Mouse (Mus musculus): ENCODE data around the gene Myrip. TPM values are rescaled to one million over a fixed set of nuclear protein-coding genes. Genes with fewer than 3 reads are reported as not detected.
"Not testable (repeated sequence)": the region's sequence is repeated elsewhere in the genome, so short reads cannot be mapped to it uniquely, and the experiment has no call there.

Myrip gene
- total and polyA plus RNA-seq, 3 experiments = 0.05 TPM; not detected in 2

DNA sequence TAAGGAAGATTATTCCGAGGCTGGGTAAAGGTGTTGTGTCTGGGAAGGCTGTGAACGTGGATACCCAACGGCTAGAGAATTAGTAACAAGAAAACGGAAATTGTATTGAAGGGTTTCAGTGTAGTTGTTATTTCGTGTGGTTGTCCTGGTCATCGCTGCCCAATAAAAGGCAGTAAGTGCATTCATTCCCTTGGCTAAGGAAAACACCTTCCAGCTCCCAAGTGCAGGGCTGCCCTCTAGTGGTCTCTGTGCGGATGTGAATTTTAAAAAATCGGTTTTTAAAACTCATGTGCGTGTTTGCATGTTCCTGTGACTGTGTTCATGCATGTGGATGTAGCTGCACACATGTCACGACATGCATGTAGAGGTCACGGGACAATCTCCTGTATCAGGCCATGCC lies 76.4 kb downstream of the Myrip start:
- H3K4me1 ChIP-seq (ENCODE audit: insufficient read depth, low read depth, low read length) = no peaks in the 10 kb centered on the region
- ATAC-seq (ENCODE audit: extremely low read depth, insufficient number of reproducible peaks, low FRiP score, poor library complexity, severe bottlenecking) = no peak

DNA sequence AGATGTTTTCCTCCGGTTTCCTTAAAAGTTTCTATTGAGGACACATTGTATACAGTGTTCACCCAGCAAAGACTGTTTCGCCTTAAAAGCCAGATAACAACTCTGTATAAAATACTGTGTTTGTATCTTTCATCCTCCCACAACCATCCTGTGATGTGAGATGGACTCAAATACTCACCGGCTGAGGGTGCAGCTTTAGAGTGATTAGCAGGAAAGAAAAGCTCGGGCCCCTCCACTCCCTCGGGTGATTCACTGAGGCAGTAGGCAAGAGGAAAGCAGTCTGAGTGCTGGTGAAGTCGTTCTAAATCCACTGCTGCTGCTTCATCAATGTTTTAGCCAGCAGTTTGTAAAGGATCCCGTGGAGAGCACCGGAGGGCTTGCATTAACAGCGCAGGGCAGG lies 93.9 kb downstream of the Myrip start:
- no peak for TF ChIP-seq GATA1 (IDR thresholded peaks at IDR 0.05; ENCODE audit: borderline replicate concordance, low read length)
- no peak for TF ChIP-seq GATA2 (IDR thresholded peaks at IDR 0.05; ENCODE audit: borderline replicate concordance, low read depth, low read length)
- no peak for TF ChIP-seq POLR2AphosphoS5 (IDR thresholded peaks at IDR 0.05; ENCODE audit: insufficient replicate concordance, low read depth, low read length)
- TF ChIP-seq TAL1 (conservative IDR thresholded peaks at IDR 0.05; ENCODE audit: low read depth, low read length) = no peak
- no peak for TF ChIP-seq CTCF (IDR thresholded peaks at IDR 0.05; ENCODE audit: low read depth, low read length)
- no peaks in the 10 kb centered on the region for H3K9me3 ChIP-seq (replicated peaks)
- ATAC-seq (ENCODE audit: extremely low read depth, insufficient number of reproducible peaks, low FRiP score, poor library complexity, severe bottlenecking) (no peak), DNase-seq (ENCODE audit: low spot score) (no peak)
- H3K36me3 ChIP-seq (replicated peaks) = no peaks in the 10 kb centered on the region
- no peaks in the 10 kb centered on the region for H3K4me1 ChIP-seq (ENCODE audit: insufficient read depth, low read depth, low read length)
- H3K27me3 ChIP-seq (ENCODE audit: insufficient read depth, low read length) = peaks cover 3% of the 10 kb centered on the region; the same call in 1 of the 2 replicates
- H3K4me3 ChIP-seq (ENCODE audit: low read depth, low read length) = no peak overlapping the region

More for the DNA sequence above, 76.4 kb downstream of the Myrip start:
- TF ChIP-seq TAL1 (conservative IDR thresholded peaks at IDR 0.05; ENCODE audit: low read depth, low read length) = no peak
- TF ChIP-seq POLR2AphosphoS5 (IDR thresholded peaks at IDR 0.05; ENCODE audit: insufficient replicate concordance, low read depth, low read length) = no peak
- TF ChIP-seq GATA1 (IDR thresholded peaks at IDR 0.05; ENCODE audit: borderline replicate concordance, low read length) = no peak
- no peak for TF ChIP-seq GATA2 (IDR thresholded peaks at IDR 0.05; ENCODE audit: borderline replicate concordance, low read depth, low read length)
- no peak for TF ChIP-seq CTCF (IDR thresholded peaks at IDR 0.05; ENCODE audit: low read depth, low read length)
- DNase-seq (ENCODE audit: low spot score) = peak; percentile 30
- no peak overlapping the region for H3K4me3 ChIP-seq (ENCODE audit: low read depth, low read length)
- H3K9me3 ChIP-seq (replicated peaks) = no peaks in the 10 kb centered on the region
- no peaks in the 10 kb centered on the region for H3K36me3 ChIP-seq (replicated peaks)
- no peaks in the 10 kb centered on the region for H3K27me3 ChIP-seq (ENCODE audit: insufficient read depth, low read length)

DNA sequence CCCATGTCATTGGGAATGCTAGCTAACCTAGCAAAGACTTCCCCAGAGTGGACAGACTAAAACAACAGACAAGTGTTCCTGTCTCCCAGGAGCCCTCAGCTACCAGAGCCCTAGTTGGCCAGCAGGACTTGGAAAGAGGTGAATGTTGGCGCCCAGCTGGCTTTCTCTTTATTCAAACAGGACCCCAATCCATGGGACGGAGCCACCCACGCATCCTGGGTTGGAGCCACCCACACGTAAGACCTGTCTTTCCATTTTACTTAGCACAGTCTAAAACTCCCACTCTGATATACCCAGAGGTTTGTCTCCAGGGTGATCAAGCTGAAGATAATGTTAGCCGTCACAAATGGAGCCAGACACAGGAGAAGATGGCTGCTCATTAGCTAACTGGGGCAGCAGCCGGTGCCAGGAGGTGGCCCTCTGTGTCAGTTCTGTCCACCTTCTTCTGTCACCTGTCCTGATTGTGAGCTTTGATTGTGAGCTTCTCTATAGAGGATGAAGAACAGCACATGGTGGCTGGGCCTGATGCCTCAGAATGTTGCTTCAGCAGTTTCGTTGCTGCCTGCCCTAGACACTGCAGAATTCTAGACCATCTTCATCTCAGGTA lies 95.4 kb downstream of the Myrip start:
- H3K9me3 ChIP-seq (replicated peaks) = no peaks in the 10 kb centered on the region
- H3K4me1 ChIP-seq (ENCODE audit: insufficient read depth, low read depth, low read length) = no peaks in the 10 kb centered on the region
- no peaks in the 10 kb centered on the region for H3K36me3 ChIP-seq (replicated peaks)
- DNase-seq (ENCODE audit: low spot score) (no peak), ATAC-seq (ENCODE audit: extremely low read depth, insufficient number of reproducible peaks, low FRiP score, poor library complexity, severe bottlenecking) (no peak)
- H3K27me3 ChIP-seq (ENCODE audit: insufficient read depth, low read length) = peaks cover 5% of the 10 kb centered on the region; the same call in 1 of the 2 replicates
- TF ChIP-seq TAL1 (conservative IDR thresholded peaks at IDR 0.05; ENCODE audit: low read depth, low read length) = no peak
- TF ChIP-seq POLR2AphosphoS5 (IDR thresholded peaks at IDR 0.05; ENCODE audit: insufficient replicate concordance, low read depth, low read length) = no peak
- TF ChIP-seq GATA1 (IDR thresholded peaks at IDR 0.05; ENCODE audit: borderline replicate concordance, low read length) = no peak
- TF ChIP-seq GATA2 (IDR thresholded peaks at IDR 0.05; ENCODE audit: borderline replicate concordance, low read depth, low read length) = no peak
- TF ChIP-seq CTCF (IDR thresholded peaks at IDR 0.05; ENCODE audit: low read depth, low read length) = no peak
- H3K4me3 ChIP-seq (ENCODE audit: low read depth, low read length) = no peak overlapping the region

DNA sequence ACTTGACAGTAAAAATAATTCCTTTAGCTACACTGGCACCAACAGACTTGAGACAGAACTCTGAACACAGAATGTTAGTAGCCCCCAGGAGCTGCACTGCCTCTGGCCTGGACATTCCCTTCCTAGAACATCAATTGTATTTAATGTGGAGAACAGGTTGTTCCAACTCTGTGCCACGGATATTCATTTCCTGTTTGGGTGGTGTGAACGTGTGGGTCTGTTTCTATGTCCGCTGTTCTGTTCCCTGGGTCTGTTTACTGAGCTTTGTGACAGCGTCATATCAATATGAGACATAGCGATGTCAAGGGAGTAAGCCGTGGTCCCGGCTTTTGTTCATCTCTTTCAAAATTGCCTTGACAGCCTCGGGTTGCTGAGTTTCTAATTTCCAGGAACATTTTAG lies 97.0 kb downstream of the Myrip start:
- no peak for DNase-seq (ENCODE audit: low spot score)
- Histone ChIP-seq H3K4me3 (ENCODE audit: low read depth, low read length) (no peak overlapping the region), H3K27me3 (ENCODE audit: insufficient read depth, low read length) (peaks cover 5% of the 10 kb centered on the region; the same call in 1 of the 2 replicates), H3K9me3 (replicated peaks) (no peaks in the 10 kb centered on the region), H3K36me3 (replicated peaks) (no peaks in the 10 kb centered on the region), H3K4me1 (ENCODE audit: insufficient read depth, low read depth, low read length) (no peaks in the 10 kb centered on the region)
- ATAC-seq (ENCODE audit: extremely low read depth, insufficient number of reproducible peaks, low FRiP score, poor library complexity, severe bottlenecking) = no peak
- no peak for TF ChIP-seq TAL1 (conservative IDR thresholded peaks at IDR 0.05; ENCODE audit: low read depth, low read length)

DNA sequence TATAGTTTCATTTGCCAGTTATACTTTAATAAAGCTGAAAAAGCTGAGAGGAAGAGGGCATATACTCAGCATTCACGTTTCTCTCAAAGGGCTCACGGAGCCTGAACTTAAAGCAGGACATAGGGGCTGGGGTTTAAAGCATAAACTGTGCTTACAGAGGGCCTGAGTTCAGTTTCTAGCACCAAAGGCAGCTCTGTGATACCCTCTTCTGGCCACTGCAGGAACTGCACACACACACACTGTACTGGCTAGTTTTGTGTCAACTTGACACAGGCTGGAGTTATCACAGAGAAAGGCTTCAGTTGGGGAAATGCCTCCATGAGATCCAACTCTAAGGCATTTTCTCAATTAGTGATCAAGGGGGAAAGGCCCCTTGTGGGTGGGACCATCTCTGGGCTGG lies 98.2 kb downstream of the Myrip start:
- H3K4me1 ChIP-seq (ENCODE audit: insufficient read depth, low read depth, low read length); H3K4me3 ChIP-seq (ENCODE audit: low read depth, low read length); H3K36me3 ChIP-seq (replicated peaks); H3K27me3 ChIP-seq (ENCODE audit: insufficient read depth, low read length); ATAC-seq (ENCODE audit: extremely low read depth, insufficient number of reproducible peaks, low FRiP score, poor library complexity, severe bottlenecking); H3K9me3 ChIP-seq (replicated peaks); DNase-seq (ENCODE audit: low spot score): not testable (repeated sequence)

DNA sequence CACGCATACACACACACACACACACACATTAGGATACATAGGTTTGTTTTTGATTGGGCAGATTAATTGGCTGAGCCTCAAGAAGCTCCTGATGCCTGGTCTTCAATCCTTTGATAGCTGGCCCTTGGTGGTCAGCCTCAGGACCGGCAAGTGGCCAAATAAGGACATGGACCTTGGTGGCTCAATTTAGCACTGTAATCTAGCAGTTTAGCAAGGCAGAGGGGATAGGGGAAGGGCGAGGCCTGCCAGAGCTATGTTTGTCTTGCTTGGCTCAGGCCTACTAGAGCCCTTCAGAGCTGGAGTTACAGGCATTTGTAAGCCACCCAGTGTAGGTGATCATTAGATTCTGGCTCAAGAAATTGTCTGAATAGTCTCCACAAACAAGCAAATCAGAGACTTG lies 101.1 kb downstream of the Myrip start:
- no peak for DNase-seq (ENCODE audit: low spot score)
- Histone ChIP-seq H3K4me3 (ENCODE audit: low read depth, low read length) (no peak overlapping the region), H3K9me3 (replicated peaks) (no peaks in the 10 kb centered on the region), H3K36me3 (replicated peaks) (no peaks in the 10 kb centered on the region), H3K27me3 (ENCODE audit: insufficient read depth, low read length) (0 out of 2 replicates have a peak, but pooled peaks cover 2% of the 10 kb centered on the region), H3K4me1 (ENCODE audit: insufficient read depth, low read depth, low read length) (no peaks in the 10 kb centered on the region)
- no peak for ATAC-seq (ENCODE audit: extremely low read depth, insufficient number of reproducible peaks, low FRiP score, poor library complexity, severe bottlenecking)
- TF ChIP-seq CTCF (IDR thresholded peaks at IDR 0.05; ENCODE audit: low read depth, low read length) (no peak), POLR2AphosphoS5 (IDR thresholded peaks at IDR 0.05; ENCODE audit: insufficient replicate concordance, low read depth, low read length) (no peak), GATA2 (IDR thresholded peaks at IDR 0.05; ENCODE audit: borderline replicate concordance, low read depth, low read length) (no peak)

DNA sequence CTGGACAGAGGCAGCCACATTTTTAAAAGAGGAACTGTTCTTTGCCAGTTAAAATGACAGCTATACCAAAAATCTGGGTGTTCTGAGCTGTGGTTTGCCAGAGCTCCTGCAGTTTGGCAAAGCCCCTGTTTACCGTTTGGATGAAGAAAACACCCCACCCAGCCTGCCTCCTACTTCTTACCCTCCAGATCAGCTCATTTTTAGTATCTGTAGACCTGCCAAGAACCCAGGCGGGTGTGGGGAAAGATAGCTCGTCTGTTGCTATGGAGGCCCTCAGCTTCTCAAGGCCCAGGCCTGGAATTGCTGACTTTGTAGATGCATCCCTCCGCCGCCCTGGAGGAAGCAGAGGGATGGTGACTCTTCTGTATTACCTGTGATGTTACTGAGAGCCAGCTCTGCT lies 102.3 kb downstream of the Myrip start:
- DNase-seq (ENCODE audit: low spot score) (no peak), ATAC-seq (ENCODE audit: extremely low read depth, insufficient number of reproducible peaks, low FRiP score, poor library complexity, severe bottlenecking) (no peak)
- Histone ChIP-seq H3K4me3 (ENCODE audit: low read depth, low read length) (no peak overlapping the region), H3K27me3 (ENCODE audit: insufficient read depth, low read length) (0 out of 2 replicates have a peak, but pooled peaks cover 2% of the 10 kb centered on the region), H3K4me1 (ENCODE audit: insufficient read depth, low read depth, low read length) (no peaks in the 10 kb centered on the region), H3K36me3 (replicated peaks) (no peaks in the 10 kb centered on the region), H3K9me3 (replicated peaks) (no peaks in the 10 kb centered on the region)
- TF ChIP-seq POLR2AphosphoS5 (IDR thresholded peaks at IDR 0.05; ENCODE audit: insufficient replicate concordance, low read depth, low read length) = no peak
- TF ChIP-seq CTCF (IDR thresholded peaks at IDR 0.05; ENCODE audit: low read depth, low read length) = no peak
- TF ChIP-seq GATA2 (IDR thresholded peaks at IDR 0.05; ENCODE audit: borderline replicate concordance, low read depth, low read length) = no peak
- TF ChIP-seq TAL1 (conservative IDR thresholded peaks at IDR 0.05; ENCODE audit: low read depth, low read length) = no peak
- no peak for TF ChIP-seq GATA1 (IDR thresholded peaks at IDR 0.05; ENCODE audit: borderline replicate concordance, low read length)
